Mouse (Mus musculus) neural tube, embryonic 11.5 days (tissue): ENCODE measurements around the gene Myh7. TPM values are rescaled to one million over a fixed set of nuclear protein-coding genes. Genes with fewer than 3 reads are reported as not detected.

Source experiments
- ATAC-seq: fragments of 200-750 bp; cut with Nextera tagmentation; 2 replicates; pipeline ENCODE4 v1.8.0; 2017; ENCODE audit warnings: moderate number of reproducible peaks, mild to moderate bottlenecking, moderate TSS enrichment, moderate library complexity; ENCODE audit not compliant: insufficient read depth, low FRiP score, low TSS enrichment
- DNase-seq: peaks from one replicate; pipeline ENCODE4 v3.0.0-alpha.2; 2015; ENCODE audit warnings: low spot score
- H3K27ac ChIP-seq: fragments of 300-500 bp; sonication (generic); 2 replicates; pipeline ENCODE4 v1.5.1; 2014; ENCODE audit warnings: low read depth, mild to moderate bottlenecking, low read length
- H3K27me3 ChIP-seq: fragments of 300-500 bp; sonication (generic); 2 replicates; pipeline ENCODE4 v1.6.1; 2014; ENCODE audit warnings: mild to moderate bottlenecking, low read length, mixed read lengths; ENCODE audit not compliant: control insufficient read depth, insufficient read depth
- H3K36me3 ChIP-seq: fragments of 300-500 bp; sonication (generic); 2 replicates; pipeline ENCODE4 v1.6.1; 2014; ENCODE audit warnings: mild to moderate bottlenecking, low read length, moderate library complexity, mixed read lengths; ENCODE audit not compliant: control insufficient read depth, insufficient read depth
- H3K4me1 ChIP-seq: fragments of 300-500 bp; sonication (generic); 2 replicates; pipeline ENCODE4 v1.6.1; 2014; ENCODE audit warnings: low read length, mixed read lengths; ENCODE audit not compliant: control insufficient read depth, insufficient read depth
- H3K4me2 ChIP-seq: fragments of 300-500 bp; sonication (generic); 2 replicates; pipeline ENCODE4 v1.6.1; 2014; ENCODE audit warnings: low read depth, mild to moderate bottlenecking, moderate library complexity
- H3K4me3 ChIP-seq: fragments of 300-500 bp; sonication (generic); 2 replicates; pipeline ENCODE4 v1.5.1; 2014; ENCODE audit warnings: low read depth, low read length
- H3K9ac ChIP-seq: fragments of 300-500 bp; sonication (generic); 2 replicates; pipeline ENCODE4 v1.6.1; 2014; ENCODE audit warnings: mild to moderate bottlenecking, low read length
- H3K9me3 ChIP-seq: fragments of 300-500 bp; sonication (generic); 2 replicates; pipeline ENCODE4 v1.6.1; 2016; ENCODE audit warnings: low read length; ENCODE audit not compliant: control insufficient read depth
- WGBS: fragments of 180-500 bp; shearing (Covaris S2); extraction: QIAGEN DNeasy Blood & Tissue Kit; methylation state at CpG from one replicate; pipeline ENCODE4 v1.1.7; 2014; 5-methylcytosine and 5-hydroxymethylcytosine counted together
- polyA plus RNA-seq: library from polyadenylated mRNA; unstranded; fragments of >200 nt; fragmentation: Nextera tagmentation; extraction: Ambion mirVana; gene quantifications from 2 replicates; pipeline ENCODE4 v1.2.1, GENCODE M21; 2014

Gene Myh7
- polyA plus RNA-seq, 1 experiment from 2014 or later, result 15.6 TPM

DNA sequence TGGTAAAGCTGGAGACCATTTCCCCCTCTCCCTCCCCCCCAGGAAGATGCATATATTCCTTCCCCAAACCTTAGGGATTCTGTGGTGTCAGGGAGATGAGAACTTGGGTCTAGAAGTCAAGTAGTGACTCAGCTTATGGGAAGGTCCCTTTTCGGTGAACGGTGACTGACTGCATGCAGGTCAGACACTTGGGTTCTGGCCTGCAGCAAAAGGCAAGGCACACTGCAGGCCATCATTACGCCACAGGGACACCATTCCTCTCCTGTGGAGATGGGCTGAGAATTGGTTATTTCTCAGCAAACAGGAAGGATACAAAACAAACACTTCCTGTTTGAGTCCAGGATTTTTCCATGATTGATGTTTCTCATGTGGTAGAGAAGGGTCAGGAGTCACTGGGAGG is 35.2 kb downstream of the Myh7 start:
- WGBS, result 91% methylated on average over 3 of the region's 3 CpGs
- H3K27ac ChIP-seq, result no peak overlapping the region
- H3K4me3 ChIP-seq, result no peak overlapping the region
- DNase-seq (no peak), ATAC-seq (no peak)
- no peak overlapping the region for H3K9ac ChIP-seq
- no peaks in the 10 kb centered on the region for H3K27me3 ChIP-seq
- H3K4me2 ChIP-seq, result no peak overlapping the region
- H3K4me1 ChIP-seq, result no peaks in the 10 kb centered on the region
- H3K9me3 ChIP-seq, result no peaks in the 10 kb centered on the region
- no peaks in the 10 kb centered on the region for H3K36me3 ChIP-seq

GRCm38 (mm10) chr14:54958503-54958902 is 35.9 kb downstream of the Myh7 start:
- no peak overlapping the region for H3K9ac ChIP-seq
- no peaks in the 10 kb centered on the region for H3K9me3 ChIP-seq
- H3K4me1 ChIP-seq, result no peaks in the 10 kb centered on the region
- no peaks in the 10 kb centered on the region for H3K27me3 ChIP-seq
- WGBS, result 86% methylated on average over 4 of the region's 4 CpGs
- H3K4me2 ChIP-seq, result no peak overlapping the region
- no peaks in the 10 kb centered on the region for H3K36me3 ChIP-seq
- no peak for ATAC-seq
- no peak overlapping the region for H3K27ac ChIP-seq
- H3K4me3 ChIP-seq, result no peak overlapping the region
- no peak for DNase-seq

GRCm38 (mm10) chr14:54956533-54956932 is 37.9 kb downstream of the Myh7 start:
- Histone ChIP-seq H3K9me3 (no peaks in the 10 kb centered on the region), H3K27me3 (no peaks in the 10 kb centered on the region), H3K4me1 (no peaks in the 10 kb centered on the region), H3K4me3 (no peak overlapping the region), H3K27ac (no peak overlapping the region), H3K36me3 (no peaks in the 10 kb centered on the region), H3K4me2 (no peak overlapping the region), H3K9ac (no peak overlapping the region)
- no peak for ATAC-seq
- DNase-seq, result no peak
- 84% methylated on average over 9 of the region's 9 CpGs for WGBS

DNA sequence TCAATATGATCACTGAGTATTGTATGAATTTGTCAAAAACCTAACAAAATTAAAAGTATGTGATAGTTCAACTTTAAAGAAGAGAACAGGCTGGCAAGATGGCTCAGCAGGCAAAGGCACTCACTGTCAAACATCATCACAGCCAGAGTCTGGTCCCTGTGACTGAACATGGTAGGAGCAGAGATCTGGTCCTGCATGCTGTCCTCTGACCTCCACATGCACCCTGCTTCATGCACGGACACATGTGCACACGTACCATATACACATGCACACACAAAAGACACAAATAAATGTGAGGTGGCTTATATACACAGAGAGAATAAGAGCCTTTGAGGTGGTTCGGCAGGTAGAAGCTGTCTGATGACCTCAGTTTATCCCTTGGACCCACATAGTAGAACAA is 38.9 kb downstream of the Myh7 start:
- no peak overlapping the region for H3K4me2 ChIP-seq
- ATAC-seq, result no peak
- H3K27ac ChIP-seq, result no peak overlapping the region
- H3K9me3 ChIP-seq, result no peaks in the 10 kb centered on the region
- H3K36me3 ChIP-seq, result no peaks in the 10 kb centered on the region
- H3K27me3 ChIP-seq, result no peaks in the 10 kb centered on the region
- H3K9ac ChIP-seq, result no peak overlapping the region
- no peak for DNase-seq
- H3K4me3 ChIP-seq, result no peak overlapping the region
- no peaks in the 10 kb centered on the region for H3K4me1 ChIP-seq
- WGBS, result 88% methylated on average over 3 of the region's 3 CpGs

- H3K9ac ChIP-seq, result no peak overlapping the region
- no peak overlapping the region for H3K27ac ChIP-seq
- no peaks in the 10 kb centered on the region for H3K27me3 ChIP-seq
- H3K36me3 ChIP-seq, result no peaks in the 10 kb centered on the region
- no peak for DNase-seq
- H3K4me1 ChIP-seq, result no peaks in the 10 kb centered on the region
- WGBS, result 81% methylated on average over 3 of the region's 3 CpGs
- H3K9me3 ChIP-seq, result no peaks in the 10 kb centered on the region
- H3K4me2 ChIP-seq, result no peak overlapping the region
- ATAC-seq, result no peak
- no peak overlapping the region for H3K4me3 ChIP-seq
Observed at GRCm38 (mm10) chr14:54954474-54954873, 40.0 kb downstream of the Myh7 start.

GRCm38 (mm10) chr14:54953664-54954206 is 40.7 kb downstream of the Myh7 start:
- Histone ChIP-seq H3K9me3 (no peaks in the 10 kb centered on the region), H3K27ac (no peak overlapping the region), H3K4me1 (no peaks in the 10 kb centered on the region), H3K36me3 (no peaks in the 10 kb centered on the region), H3K27me3 (no peaks in the 10 kb centered on the region), H3K9ac (no peak overlapping the region), H3K4me3 (no peak overlapping the region), H3K4me2 (no peak overlapping the region)
- ATAC-seq (no peak), DNase-seq (no peak)
- 89% methylated on average over 8 of the region's 8 CpGs for WGBS

DNA sequence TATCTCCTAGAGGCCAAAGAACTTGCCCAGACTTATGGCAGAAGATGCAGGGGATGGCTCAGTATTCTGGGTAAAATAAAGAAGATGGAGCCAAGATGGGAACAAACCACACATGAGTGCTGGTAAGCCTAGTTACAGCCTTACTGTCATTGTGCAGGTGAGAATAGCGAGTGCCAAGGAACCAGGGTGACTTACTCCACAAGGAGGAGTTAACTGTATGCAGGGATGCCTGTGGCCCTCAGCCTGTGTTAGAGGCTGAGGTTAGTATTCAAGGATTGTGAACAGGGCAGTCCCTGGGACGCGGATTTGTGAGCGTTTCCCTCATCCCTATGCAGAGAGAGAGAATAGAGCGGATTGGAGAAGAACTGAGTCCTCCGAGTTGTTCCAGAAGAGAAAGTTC is 42.8 kb downstream of the Myh7 start:
- no peak for DNase-seq
- no peak for ATAC-seq
- H3K36me3 ChIP-seq, result no peaks in the 10 kb centered on the region
- no peaks in the 10 kb centered on the region for H3K4me1 ChIP-seq
- 89% methylated on average over 6 of the region's 6 CpGs for WGBS
- no peaks in the 10 kb centered on the region for H3K9me3 ChIP-seq
- H3K4me3 ChIP-seq, result no peak overlapping the region
- no peak overlapping the region for H3K27ac ChIP-seq
- H3K4me2 ChIP-seq, result no peak overlapping the region
- no peaks in the 10 kb centered on the region for H3K27me3 ChIP-seq
- no peak overlapping the region for H3K9ac ChIP-seq

DNA sequence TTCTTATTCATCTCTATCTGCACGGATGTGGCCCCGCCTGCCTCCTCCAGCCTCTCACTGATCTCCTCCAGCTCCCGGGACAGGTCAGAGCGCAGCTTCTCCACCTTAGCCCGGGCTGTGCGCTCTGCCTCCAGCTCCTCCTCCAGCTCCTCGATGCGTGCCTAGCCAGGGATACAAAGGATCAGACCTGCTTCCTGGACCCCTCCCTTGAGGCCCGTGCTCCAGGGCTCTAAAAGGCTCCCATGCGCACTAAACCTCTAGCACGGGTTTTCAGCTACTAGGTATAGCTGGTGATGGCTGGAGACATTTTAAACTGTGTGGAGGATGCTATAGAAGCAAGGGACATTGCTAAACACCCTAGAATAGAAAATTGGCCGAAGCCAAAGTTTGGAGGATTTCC is 43.9 kb downstream of the Myh7 start:
- Histone ChIP-seq H3K4me1 (no peaks in the 10 kb centered on the region), H3K4me2 (no peak overlapping the region), H3K27me3 (no peaks in the 10 kb centered on the region), H3K4me3 (no peak overlapping the region), H3K9me3 (no peaks in the 10 kb centered on the region), H3K36me3 (no peaks in the 10 kb centered on the region), H3K27ac (no peak overlapping the region), H3K9ac (no peak overlapping the region)
- ATAC-seq, result no peak
- no peak for DNase-seq
- 61% methylated on average over 12 of the region's 12 CpGs for WGBS

DNA sequence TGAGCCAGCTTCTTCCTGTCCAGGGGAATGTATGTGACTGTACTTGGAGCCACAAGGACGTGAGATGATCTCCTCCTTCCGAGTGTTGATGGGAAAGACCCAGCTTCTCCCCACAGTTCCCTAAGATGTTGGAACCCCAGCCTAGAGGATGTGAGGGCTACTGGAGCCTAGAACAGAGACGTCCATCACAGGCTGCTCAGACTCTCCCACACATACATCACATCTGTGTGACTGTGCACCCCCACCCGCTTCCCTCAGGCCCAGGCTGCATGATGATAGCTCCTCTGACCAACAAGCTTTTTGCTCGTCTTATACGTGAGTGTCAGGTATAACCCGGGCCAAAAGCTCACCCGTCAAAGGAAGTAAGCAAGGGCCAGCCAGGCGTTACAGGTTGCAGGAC is 45.6 kb downstream of the Myh7 start:
- Histone ChIP-seq H3K9me3 (no peaks in the 10 kb centered on the region), H3K27me3 (no peaks in the 10 kb centered on the region), H3K4me2 (no peak overlapping the region), H3K27ac (no peak overlapping the region), H3K9ac (no peak overlapping the region), H3K4me1 (no peaks in the 10 kb centered on the region), H3K4me3 (no peak overlapping the region), H3K36me3 (no peaks in the 10 kb centered on the region)
- ATAC-seq (no peak), DNase-seq (no peak)
- WGBS, result 82% methylated on average over 9 of the region's 9 CpGs
